Mouse (Mus musculus): ENCODE results near the gene Lsp1.

The Lsp1 gene

GRCm38 (mm10) chr7:142538766-142539165 lies 78.2 kb downstream of the Lsp1 start:
- DNase-seq (ENCODE audit: low read depth): no peak

- DNase-seq (ENCODE audit: low read depth): no peak
Observed at GRCm38 (mm10) chr7:142539828-142540227, 79.2 kb downstream of the Lsp1 start.

- no peak for DNase-seq (ENCODE audit: low read depth)
Observed at GRCm38 (mm10) chr7:142542771-142543303, 82.2 kb downstream of the Lsp1 start.
